Mouse (Mus musculus) urinary bladder, postnatal 4 days (tissue): ENCODE data around the gene Gm21887.
"Not testable (repeated sequence)": the region's sequence is repeated elsewhere in the genome, so short reads cannot be mapped to it uniquely, and the experiment has no call there.

Experiments
- DNase-seq, 2 experiments: peaks; one replicate each; pipeline ENCODE4 v3.0.0; 2021 to 2022; ENCODE audit warnings: low spot score in 2 of 2

The Gm21887 gene

DNA sequence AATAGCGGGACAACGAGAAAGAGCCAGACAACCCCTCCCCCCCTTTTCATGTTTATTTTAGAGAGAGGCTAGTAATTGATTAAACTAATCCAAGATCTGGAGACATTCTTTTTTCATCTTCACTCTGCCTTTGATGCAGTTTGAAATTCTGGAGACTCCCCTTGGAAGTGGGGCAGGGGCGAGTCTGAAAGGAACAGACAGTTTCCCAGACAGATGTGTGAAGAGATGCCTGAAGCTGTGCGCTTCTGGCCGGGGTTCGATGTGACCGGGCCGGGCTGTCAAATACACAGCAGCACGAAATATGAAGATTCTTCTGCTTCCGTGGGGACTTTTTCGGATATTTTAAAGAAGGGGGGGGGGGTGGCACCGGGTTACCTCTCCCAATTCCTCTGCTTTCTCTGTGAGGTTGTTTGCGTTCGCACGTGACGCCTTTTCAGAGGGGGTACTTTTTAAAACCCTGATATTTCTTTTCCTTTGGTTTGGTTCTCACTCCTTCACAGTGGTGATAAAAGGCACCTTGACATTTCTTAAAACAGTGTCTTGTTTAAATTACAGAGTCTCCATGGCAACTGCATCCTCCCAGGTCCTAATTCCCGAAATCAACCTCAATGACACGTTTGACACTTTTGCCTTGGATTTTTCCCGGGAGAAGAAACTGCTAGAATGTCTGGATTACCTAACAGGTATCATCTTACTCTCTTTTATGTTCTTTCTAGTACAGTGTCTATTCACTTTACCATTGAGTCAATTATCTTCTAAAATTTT, 25.9 kb upstream of the Gm21887 start:
- peak in 1 of 2 experiments; percentile 83 for DNase-seq

GRCm38 (mm10) chrX:169984331-169984730, 25.1 kb upstream of the Gm21887 start:
- peak in 1 of 2 experiments; percentile 61 for DNase-seq

DNA sequence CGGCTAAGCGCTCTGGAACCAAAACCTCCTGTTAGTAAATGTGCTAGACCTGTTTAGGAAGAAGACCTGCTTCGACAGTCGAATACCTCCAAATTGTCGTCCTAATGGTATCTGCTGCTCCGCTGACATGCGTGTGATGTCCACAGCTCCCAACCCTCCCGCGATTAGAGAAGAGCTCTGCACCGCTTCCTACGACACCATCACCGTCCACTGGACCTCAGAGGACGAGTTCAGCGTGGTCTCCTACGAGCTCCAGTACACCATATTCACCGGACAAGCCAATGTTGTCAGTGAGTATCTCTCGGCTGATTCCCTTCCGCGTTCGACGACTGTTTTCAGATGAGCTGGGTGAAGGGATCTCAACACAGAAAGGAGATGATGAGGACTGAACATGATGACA, 24.6 kb upstream of the Gm21887 start:
- DNase-seq, result peak; percentile 45 to 82

GRCm38 (mm10) chrX:169985796-169986195, 23.7 kb upstream of the Gm21887 start:
- peak; percentile 63 to 90 for DNase-seq

GRCm38 (mm10) chrX:169986519-169987367, 22.7 kb upstream of the Gm21887 start:
- DNase-seq, result peak; percentile 89 to 94

DNA sequence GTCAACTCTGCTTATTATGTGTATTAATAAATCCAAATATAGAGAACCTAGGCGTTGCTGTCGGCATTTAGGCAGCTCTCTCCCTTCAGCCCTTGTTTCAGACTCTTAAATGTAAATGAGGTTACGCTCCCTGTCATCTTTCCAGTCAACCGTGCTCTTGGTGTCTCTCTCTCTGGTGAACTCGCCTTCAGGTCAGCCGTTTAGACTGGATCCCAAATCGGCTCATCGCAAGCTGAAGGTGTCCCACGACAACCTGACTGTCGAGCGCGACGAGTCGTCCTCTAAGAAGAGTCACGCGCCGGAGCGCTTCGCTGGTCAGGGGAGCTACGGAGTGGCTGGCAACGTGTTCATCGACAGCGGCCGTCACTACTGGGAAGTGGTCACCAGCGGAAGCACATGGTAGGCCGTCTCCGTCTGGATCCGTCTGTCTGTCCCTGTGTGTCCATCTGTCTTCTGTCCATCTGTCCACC, 22.1 kb upstream of the Gm21887 start:
- DNase-seq, result peak; percentile 74 to 93

DNA sequence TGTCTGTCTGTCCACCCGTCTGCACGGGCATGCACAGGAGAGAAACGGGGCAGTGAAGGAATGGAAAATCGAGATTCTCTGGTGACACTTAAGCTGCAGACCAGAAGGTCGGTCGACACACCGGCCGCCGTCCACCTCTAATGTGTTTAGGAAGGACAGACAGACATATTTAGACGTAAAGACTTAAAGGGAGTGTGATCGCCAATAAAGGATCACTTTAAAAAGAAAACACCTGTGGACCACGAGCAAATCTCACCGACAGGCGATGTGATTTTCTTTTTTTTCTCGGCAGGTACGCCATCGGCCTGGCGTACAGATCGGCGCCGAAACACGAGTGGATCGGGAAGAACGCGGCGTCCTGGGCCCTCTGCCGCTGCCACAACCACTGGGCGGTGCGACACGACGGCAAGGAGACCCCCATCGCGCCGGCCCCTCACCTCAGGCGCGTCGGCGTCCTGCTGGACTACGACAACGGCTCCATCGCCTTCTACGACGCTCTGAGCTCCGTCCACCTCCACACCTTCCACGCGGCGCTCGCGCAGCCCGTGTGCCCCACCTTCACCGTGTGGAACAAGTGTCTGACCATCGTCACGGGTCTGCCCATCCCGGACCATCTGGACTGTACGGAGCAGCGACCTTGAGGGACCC, 20.8 kb upstream of the Gm21887 start:
- DNase-seq, result peak; percentile 66 to 93

GRCm38 (mm10) chrX:169989219-169989595, 20.3 kb upstream of the Gm21887 start:
- not testable (repeated sequence) for DNase-seq

DNA sequence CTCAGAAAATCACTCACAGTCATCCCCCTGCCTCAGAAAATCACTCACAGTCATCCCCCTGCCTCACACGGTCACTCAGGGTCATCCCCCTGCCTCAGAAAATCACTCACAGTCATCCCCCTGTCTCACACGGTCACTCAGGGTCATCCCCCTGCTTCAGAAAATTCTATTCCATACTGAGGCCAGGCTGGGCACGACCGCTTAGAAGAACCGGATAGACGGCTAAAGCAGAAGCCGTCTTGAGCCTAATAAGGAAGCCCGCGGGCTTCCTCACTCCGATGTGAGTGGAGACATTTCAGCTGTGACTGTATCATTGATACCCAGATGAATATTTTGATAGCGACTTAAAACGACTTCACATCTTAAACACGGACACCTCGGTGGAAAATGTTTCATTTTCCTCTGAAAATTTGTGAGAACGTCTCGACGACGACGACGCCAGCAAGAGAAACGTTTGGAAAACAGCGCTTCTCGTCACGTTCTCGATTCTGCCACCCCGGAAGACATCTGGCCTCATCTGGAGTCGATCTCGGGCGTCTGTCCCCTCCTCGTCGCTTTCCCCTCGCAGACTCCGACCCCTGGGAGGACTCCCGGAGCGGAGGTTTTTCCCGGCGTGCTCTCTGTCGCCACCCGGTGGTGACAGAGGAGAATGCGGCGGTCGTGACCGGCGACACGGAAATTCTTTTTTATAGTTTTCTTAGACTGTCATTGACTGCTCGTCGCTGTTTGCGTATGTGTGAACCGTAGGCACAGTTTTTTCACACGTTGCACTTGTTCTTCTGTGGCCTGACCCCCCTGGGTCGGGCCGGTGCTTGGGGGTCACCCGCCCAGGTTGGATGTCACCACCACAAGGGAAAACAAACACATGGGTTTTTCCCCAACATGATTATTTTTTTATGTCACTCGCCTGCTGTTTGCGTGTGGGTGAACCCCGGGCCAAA, 19.5 kb upstream of the Gm21887 start:
- peak; percentile 74 to 96 for DNase-seq

DNA sequence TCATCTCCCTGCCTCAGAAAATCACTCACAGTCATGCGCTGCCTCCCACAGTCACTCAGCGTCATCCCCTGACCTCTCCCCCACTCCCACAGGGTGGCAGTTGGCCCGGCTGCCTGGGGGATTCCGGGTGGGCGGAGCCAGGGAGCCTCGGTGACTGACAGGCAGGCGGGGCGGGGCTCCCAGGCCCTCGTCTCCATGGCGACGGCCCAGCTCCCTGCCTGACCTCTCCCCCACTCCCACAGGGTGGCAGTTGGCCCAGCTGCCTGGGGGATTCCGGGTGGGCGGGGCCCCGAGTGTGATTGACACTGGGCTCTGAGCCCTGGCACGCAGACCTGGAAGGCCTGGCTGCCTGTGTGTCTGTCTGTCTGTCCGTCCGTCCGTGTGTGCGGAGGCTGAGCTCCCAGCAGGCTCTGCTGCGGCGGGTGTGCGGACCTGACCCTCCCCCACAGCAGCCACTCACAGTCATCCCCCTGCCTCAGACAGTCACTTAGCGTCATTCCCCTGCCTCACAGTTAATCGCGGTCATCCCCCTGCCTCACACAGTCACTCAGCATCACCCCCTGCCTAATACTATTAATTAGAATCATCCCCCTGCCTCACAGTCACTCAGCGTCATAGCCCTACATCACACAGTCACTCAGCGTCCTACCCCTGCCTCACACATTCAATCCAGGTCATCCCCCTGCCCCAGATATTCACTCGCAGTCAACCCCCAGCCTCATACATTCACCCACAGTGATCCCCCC, 18.2 kb upstream of the Gm21887 start:
- peak; percentile 99 to 100 for DNase-seq

DNA sequence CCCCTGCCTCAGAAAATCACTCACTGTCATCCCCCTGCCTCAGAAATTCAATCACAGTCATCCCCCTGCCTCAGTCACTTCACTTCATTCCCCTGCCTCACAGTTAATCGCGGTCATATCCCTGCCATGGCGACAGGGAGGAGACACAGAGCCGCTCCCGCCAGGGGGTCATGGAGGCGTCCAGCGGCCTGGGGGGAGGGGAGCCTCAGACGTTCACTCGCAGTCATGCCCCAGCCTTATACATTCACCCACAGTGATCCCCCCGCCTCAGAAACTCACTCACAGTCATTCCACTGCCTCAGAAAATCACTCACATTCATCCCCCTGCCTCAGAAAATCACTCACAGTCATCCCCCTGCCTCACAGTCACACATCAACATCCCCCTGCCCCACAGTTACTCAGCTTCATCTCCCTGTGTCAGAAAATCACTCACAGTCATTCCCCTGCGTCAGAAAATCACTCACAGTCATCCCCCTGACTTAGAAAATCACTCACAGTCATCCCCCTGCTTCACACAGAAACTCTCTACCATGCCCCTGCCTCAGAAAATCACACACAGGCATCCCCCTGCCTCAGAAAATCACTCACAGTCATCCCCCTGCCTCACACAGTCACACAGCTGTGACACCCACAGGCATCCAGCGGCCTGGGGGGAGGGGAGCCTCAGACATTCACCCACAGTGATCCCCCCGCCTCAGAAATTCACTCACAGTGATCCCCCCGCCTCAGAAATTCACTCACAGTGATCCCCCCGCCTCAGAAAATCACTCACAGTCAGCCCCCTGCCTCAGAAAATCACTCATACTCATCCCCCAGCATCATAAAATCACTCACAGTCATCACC, 17.2 kb upstream of the Gm21887 start:
- peak; percentile 44 to 83 for DNase-seq

DNA sequence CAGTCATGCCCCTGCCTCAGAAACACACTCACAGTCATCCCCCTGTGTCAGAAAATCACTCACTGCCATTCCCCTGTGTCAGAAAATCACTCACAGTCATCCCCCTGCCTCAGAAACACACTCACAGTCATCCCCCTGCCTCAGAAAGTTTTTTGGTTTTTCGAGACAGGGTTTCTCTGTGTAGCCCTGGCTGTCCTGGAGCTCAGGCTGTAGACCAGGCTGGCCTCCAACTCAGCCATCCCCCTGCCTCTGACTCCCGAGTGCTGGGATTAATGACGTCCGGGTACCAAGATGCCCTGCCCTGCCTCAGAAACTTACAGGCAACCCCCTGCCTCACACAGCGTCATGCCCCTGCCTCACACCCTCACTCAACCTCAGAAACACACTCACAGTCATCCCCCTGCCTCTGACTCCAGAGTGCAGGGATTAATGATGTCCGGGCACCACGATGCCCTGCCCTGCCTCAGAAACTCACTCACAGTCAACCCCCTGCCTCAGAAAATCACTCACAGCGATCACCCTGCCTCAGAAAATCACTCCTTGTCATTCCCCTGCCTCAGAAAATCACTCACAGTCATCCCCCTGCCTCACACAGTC, 16.4 kb upstream of the Gm21887 start:
- DNase-seq, result peak; percentile 54 to 92

DNA sequence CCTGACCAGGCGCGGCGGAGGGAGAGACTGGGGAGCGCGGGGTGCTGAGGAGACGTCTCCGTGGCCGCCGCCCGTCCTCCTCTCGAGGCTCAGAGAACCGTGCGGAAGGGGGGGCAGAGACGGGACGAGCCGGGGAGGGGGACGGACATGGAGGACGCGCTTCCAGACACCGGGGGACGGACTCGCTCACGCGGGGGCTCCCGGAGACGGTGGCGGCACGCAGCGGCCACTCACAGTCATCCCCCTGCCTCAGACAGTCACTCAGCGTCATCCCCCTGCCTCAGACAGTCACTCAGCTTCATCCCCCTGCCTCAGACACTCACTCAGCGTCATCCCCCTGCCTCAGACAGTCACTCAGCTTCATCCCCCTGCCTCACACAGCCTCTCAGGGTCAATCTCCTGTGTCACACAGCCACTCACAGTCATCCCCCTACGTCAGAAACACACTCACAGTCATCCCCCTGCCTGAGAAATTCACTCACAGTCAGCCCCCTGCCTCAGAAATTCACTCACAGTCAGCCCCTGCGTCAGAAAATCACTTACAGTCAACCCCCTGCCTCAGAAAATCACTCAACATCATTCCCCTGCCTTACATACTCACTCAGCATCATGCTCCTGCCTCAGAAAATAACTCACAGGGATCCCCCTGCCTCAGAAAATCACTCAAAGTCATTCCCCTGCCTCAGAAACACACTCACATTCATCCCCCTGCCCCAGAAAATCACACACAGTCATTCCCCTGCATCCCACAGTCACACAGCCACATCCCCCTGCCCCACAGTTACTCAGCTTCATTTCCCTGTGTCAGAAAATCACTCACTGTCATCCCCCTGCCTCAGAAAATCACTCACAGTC, 15.2 kb upstream of the Gm21887 start:
- DNase-seq, result peak; percentile 81 to 99

DNA sequence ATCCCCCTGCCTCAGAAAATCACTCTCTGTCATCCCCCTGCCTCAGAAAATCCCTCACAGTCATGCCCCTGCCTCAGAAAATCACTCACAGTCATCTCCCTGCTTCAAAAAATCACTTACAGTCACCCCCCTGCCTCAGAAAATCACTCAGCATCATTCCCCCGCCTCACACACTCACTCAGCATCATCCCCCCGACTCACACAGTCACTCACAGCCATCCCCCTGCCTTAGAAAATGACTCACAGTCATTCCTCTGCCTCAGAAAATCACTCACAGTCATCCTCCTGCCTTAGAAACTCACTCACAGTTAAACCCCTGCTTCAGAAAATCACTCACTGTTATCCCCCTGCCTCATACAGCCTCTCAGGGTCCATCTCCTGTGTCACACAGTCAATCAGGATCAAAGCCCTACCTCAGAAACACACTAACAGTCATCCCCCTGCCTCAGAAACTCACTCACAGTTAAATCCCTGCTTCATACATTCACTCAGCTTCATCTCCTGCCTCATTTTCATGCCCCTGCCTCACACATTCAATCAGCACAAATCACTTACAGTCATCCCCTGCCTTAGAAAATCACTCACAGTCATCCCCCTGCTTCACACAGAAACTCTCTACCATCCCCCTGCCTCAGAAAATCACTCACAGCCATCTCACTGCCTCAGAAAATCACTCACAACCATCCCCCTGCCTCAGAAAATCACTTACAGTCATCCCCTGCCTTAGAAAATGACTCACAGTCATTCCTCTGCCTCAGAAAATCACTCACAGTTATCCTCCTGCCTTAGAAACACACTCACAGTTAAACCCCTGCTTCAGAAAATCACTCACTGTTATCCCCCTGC, 14.4 kb upstream of the Gm21887 start:
- DNase-seq, result peak; percentile 32 to 73

GRCm38 (mm10) chrX:169995909-169996521, 13.4 kb upstream of the Gm21887 start:
- DNase-seq, result peak; percentile 64 to 89

- DNase-seq, result peak; percentile 84 to 98
Observed at GRCm38 (mm10) chrX:169996926-169997325, 12.5 kb upstream of the Gm21887 start.

GRCm38 (mm10) chrX:169997456-169997853, 12.0 kb upstream of the Gm21887 start:
- DNase-seq, result peak in 1 of 2 experiments; percentile 99
